Mouse (Mus musculus): ENCODE measurements around the gene Adamts14. TPM values are rescaled to one million over a fixed set of nuclear protein-coding genes. Genes with fewer than 3 reads are reported as not detected.

Gene Adamts14
- polyA plus RNA-seq, 1 experiment from 2014 or later = 1.2 TPM

- no peak overlapping the region for H3K4me2 ChIP-seq
These were observed 26.9 kb downstream of the Adamts14 start for GRCm38 (mm10) chr10:61246288-61246687.

GRCm38 (mm10) chr10:61241961-61242421 lies 31.2 kb downstream of the Adamts14 start:
- Histone ChIP-seq H3K27me3 (replicated peaks) (no peaks in the 10 kb centered on the region), H3K9me3 (no peaks in the 10 kb centered on the region), H3K36me3 (no peaks in the 10 kb centered on the region), H3K4me2 (no peak overlapping the region), H3K9ac (no peak overlapping the region), H3K27ac (no peak overlapping the region), H3K4me3 (replicated peaks) (no peak overlapping the region), H3K4me1 (0 out of 2 replicates have a peak, but pooled peaks cover 2% of the 10 kb centered on the region)
- 59% methylated on average over 4 of the region's 4 CpGs for WGBS
- no peak for ATAC-seq (ENCODE audit: insufficient read depth, low FRiP score, low read depth)

More at GRCm38 (mm10) chr10:61246288-61246687, 26.9 kb downstream of the Adamts14 start:
- no peaks in the 10 kb centered on the region for H3K27me3 ChIP-seq (replicated peaks)
- no peak overlapping the region for H3K27ac ChIP-seq
- no peak overlapping the region for H3K9ac ChIP-seq
- H3K4me3 ChIP-seq (replicated peaks) = no peak overlapping the region
- H3K36me3 ChIP-seq = no peaks in the 10 kb centered on the region
- H3K9me3 ChIP-seq = no peaks in the 10 kb centered on the region
- 0 out of 2 replicates have a peak, but pooled peaks cover 4% of the 10 kb centered on the region for H3K4me1 ChIP-seq
- ATAC-seq (ENCODE audit: insufficient read depth, low FRiP score, low read depth) = no peak
- 88% methylated on average over 6 of the region's 6 CpGs for WGBS

DNA sequence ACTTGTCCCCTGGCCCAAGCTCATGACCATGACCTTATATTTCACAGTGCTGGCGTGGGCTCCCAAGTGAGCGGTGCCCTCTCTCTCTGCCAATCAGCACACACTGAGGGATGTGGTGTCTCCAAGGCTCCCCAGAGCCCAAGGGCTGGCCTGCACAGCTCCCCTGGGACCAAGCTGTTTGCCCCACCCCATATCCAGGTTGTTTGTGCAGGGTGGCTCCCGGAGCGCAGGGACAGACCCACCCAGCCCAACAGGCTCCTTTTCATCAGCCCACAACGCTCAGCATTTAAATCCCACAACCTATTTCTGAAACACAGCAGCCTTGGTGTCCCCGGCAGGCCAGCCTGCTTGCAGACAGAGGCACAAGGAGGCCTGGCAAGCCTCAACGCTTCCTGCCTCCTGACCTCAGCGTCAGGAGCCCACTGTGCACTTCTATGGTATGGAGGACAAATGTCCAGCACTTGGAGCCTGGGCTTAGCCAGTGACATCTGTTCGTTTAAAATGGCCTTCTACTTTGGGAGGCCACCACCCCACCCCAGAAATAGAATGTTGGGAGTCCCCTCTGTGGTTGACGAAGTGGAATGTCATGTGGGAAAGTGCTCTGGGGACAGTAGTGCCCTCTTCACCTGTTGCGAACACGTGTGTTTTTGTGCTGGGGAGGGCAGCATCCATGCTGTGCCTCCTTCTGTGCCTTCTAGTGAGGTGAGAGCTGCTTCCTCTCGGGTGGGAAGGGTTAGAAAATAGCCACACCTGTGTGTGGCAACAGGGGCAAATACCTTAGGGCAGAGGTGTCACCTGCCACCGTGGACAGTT lies 32.9 kb downstream of the Adamts14 start:
- Histone ChIP-seq H3K9ac (no peak overlapping the region), H3K4me1 (0 out of 2 replicates have a peak, but pooled peaks cover 8% of the 10 kb centered on the region), H3K27me3 (replicated peaks) (no peaks in the 10 kb centered on the region), H3K27ac (peak overlapping the region; percentile 57), H3K4me3 (replicated peaks) (no peak overlapping the region), H3K36me3 (no peaks in the 10 kb centered on the region), H3K4me2 (no peak overlapping the region), H3K9me3 (no peaks in the 10 kb centered on the region)
- ATAC-seq (ENCODE audit: insufficient read depth, low FRiP score, low read depth) = 0 out of 2 replicates have a peak, but pooled peaks have one; percentile 37
- WGBS = 61% methylated on average over 14 of the region's 14 CpGs

DNA sequence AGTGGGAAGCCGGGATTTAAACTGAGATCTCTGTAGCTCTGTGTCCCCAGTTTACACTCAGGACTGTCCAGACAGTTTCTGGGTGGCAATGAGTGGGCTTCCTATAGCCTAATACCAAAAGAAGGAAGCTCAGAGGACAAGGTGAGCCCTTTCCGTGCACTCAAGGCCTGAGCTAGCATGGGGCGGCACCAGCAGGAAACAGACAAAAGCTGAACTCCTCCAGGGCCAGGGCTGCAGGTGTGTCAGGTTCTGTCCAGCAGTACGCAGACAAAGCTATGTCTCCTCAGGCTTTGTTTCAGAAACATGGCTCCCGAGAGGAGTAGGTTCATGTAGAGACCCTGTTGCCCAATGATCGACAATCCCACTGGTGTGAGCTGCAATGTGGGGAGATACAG lies 35.9 kb downstream of the Adamts14 start:
- Histone ChIP-seq H3K4me3 (replicated peaks) (no peak overlapping the region), H3K4me1 (0 out of 2 replicates have a peak, but pooled peaks cover 8% of the 10 kb centered on the region), H3K27ac (no peak overlapping the region), H3K27me3 (replicated peaks) (no peaks in the 10 kb centered on the region), H3K36me3 (no peaks in the 10 kb centered on the region), H3K9me3 (no peaks in the 10 kb centered on the region), H3K4me2 (no peak overlapping the region), H3K9ac (no peak overlapping the region)
- 78% methylated on average over 6 of the region's 6 CpGs for WGBS
- ATAC-seq (ENCODE audit: insufficient read depth, low FRiP score, low read depth) = no peak

- H3K4me2 ChIP-seq = no peak overlapping the region
- H3K27me3 ChIP-seq (replicated peaks) = no peaks in the 10 kb centered on the region
- ATAC-seq (ENCODE audit: insufficient read depth, low FRiP score, low read depth) = 0 out of 2 replicates have a peak, but pooled peaks have one; percentile 37
- no peaks in the 10 kb centered on the region for H3K9me3 ChIP-seq
- no peaks in the 10 kb centered on the region for H3K36me3 ChIP-seq
- 0 out of 2 replicates have a peak, but pooled peaks cover 8% of the 10 kb centered on the region for H3K4me1 ChIP-seq
- no peak overlapping the region for H3K27ac ChIP-seq
- no peak overlapping the region for H3K4me3 ChIP-seq (replicated peaks)
- H3K9ac ChIP-seq = no peak overlapping the region
- 44% methylated on average over 4 of the region's 4 CpGs for WGBS
These were observed 36.4 kb downstream of the Adamts14 start for GRCm38 (mm10) chr10:61236683-61237390.

DNA sequence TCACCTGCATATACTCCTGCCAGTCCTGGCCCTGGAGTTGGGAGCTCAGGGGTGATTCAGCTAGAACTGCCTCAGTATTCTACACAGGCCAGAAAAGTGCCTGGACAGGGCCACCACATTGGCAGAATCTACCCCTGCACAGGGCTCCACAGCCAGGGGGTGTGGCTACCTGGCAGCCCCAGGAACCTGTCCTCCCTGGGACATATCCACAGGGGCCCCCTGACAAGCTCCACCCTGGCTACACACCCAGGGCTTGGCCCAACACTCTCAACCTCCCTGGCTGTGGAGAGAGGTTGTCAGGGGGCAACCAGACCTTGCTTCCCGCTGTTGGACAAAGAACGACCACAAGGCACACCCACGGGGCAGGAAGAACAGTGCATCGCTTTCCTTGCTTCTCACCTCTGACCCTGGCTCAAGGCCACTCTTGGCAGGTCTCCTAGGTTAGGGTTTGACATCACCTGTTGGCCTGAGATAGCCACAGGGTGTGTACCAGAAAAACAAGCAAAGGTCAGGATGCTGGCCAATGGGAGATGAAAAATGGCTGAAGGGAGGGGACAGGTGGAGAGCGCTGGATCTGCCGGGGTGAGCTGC lies 37.5 kb downstream of the Adamts14 start:
- Histone ChIP-seq H3K4me2 (no peak overlapping the region), H3K27ac (no peak overlapping the region), H3K9ac (no peak overlapping the region), H3K9me3 (no peaks in the 10 kb centered on the region), H3K4me3 (replicated peaks) (no peak overlapping the region), H3K27me3 (replicated peaks) (no peaks in the 10 kb centered on the region), H3K4me1 (0 out of 2 replicates have a peak, but pooled peaks cover 8% of the 10 kb centered on the region), H3K36me3 (no peaks in the 10 kb centered on the region)
- 76% methylated on average over 6 of the region's 6 CpGs for WGBS
- ATAC-seq (ENCODE audit: insufficient read depth, low FRiP score, low read depth) = peak; percentile 53; the same call in 1 of the 2 replicates

DNA sequence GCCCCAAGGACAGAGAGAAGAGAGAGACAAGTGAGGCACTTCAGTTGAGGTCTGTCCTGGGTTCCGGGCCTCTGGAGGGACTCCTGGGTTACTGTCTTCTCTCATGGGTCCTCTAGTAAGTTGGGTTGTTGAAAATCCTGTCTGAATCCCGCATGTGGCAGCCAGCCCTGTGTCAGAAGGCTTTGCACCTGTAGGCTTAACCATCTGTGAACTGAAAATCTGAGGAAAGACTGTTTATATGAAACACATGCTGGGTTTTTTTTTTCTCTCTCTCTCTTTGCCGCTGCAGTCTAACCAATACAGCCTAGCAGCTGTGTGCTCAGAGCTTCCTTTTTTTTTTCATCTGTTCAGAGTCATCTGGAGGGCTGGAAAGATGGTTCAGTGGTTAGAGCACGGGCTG lies 38.9 kb downstream of the Adamts14 start:
- no peaks in the 10 kb centered on the region for H3K36me3 ChIP-seq
- H3K27ac ChIP-seq = no peak overlapping the region
- ATAC-seq (ENCODE audit: insufficient read depth, low FRiP score, low read depth) = no peak
- no peaks in the 10 kb centered on the region for H3K27me3 ChIP-seq (replicated peaks)
- no peaks in the 10 kb centered on the region for H3K9me3 ChIP-seq
- H3K4me2 ChIP-seq = no peak overlapping the region
- 0 out of 2 replicates have a peak, but pooled peaks cover 8% of the 10 kb centered on the region for H3K4me1 ChIP-seq
- no peak overlapping the region for H3K9ac ChIP-seq
- WGBS = 66% methylated on average over 4 of the region's 4 CpGs
- H3K4me3 ChIP-seq (replicated peaks) = no peak overlapping the region

DNA sequence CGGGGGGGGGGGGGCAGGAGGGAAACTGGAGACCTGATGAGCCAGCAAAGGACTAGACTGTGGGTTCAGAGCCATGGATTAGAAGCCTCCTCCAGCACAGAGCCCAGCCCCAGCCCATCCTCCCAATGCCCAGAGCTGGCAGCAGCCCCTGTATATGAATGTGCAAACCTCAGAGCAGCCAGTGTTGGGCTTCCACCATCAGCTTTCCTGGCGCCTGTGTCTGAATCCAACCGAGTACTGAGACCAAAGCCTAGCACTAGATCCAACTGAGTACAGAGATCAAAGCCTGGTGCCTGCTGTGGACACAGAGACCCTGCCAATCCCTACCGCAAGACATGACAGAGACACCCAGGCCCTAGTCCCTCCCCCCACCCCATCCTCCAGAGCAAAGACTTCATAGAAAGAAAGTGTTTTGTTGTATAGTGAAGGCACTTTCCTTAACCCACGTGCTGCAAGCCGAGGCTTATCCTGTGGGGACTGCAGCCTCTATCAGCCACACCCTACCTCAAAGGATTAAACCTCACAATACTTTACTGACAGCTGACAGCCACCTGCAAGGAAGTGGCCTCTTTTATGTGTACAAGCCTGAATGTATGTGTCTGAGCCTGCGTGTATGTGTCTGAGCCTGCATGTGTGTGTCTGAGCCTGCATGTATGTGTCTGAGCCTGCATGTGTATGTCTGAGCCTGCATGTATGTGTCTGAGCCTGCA lies 40.2 kb downstream of the Adamts14 start:
- Histone ChIP-seq H3K4me2 (no peak overlapping the region), H3K36me3 (no peaks in the 10 kb centered on the region), H3K27ac (no peak overlapping the region), H3K4me3 (replicated peaks) (no peak overlapping the region), H3K27me3 (replicated peaks) (no peaks in the 10 kb centered on the region), H3K9me3 (no peaks in the 10 kb centered on the region), H3K4me1 (0 out of 2 replicates have a peak, but pooled peaks cover 8% of the 10 kb centered on the region), H3K9ac (no peak overlapping the region)
- no peak for ATAC-seq (ENCODE audit: insufficient read depth, low FRiP score, low read depth)
- 49% methylated on average over 7 of the region's 7 CpGs for WGBS

DNA sequence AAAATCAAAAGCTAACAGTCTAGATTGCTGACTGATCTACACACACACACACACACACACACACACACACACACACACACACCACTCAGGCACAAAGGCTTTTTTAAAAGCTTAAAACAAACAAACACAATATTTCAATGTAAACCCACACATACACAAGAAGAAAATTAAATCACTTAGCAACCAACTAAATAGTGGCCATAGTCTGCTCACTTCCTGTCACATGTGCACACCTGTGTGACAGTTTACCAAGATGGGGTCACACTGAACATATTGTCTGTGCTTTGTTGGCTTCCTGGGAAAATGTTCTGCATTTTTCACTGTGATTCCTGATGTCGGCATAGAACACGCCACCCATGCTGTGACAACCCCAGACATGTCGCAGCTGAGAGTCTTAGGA lies 41.5 kb downstream of the Adamts14 start:
- no peaks in the 10 kb centered on the region for H3K36me3 ChIP-seq
- H3K4me3 ChIP-seq (replicated peaks) = no peak overlapping the region
- no peak overlapping the region for H3K9ac ChIP-seq
- no peak overlapping the region for H3K4me2 ChIP-seq
- H3K9me3 ChIP-seq = no peaks in the 10 kb centered on the region
- 79% methylated on average over 3 of the region's 3 CpGs for WGBS
- H3K27ac ChIP-seq = no peak overlapping the region
- 0 out of 2 replicates have a peak, but pooled peaks cover 4% of the 10 kb centered on the region for H3K4me1 ChIP-seq
- no peak for ATAC-seq (ENCODE audit: insufficient read depth, low FRiP score, low read depth)
- H3K27me3 ChIP-seq (replicated peaks) = no peaks in the 10 kb centered on the region

DNA sequence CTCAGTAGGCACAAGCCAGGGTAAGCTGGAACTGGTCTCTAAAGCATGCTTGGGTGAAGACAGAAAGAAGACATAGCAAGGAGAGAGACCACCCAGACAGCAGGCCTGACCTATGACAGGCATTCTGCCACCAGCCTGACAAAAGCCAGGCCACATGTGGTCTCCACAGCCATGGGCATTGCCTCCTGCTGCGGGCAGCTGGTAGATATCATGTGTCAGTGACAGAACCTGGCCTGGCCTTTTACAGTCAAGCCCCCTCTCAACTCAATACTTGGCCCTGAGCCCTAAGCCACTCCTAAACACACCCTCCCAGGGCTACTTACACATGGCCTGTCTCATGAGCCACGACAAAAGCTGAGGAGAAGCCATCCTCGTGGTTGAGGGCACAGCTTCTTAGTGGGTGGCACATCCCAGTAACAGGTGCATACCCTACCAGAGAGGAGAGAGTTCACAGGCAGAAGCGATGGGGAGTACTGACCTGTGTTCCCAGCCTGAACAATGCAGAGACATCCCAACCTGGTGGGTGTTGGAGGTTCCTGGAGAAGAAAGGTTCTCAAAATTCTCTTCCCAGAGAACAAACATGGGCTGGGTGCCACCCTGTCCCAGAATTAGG lies 46.3 kb downstream of the Adamts14 start:
- no peaks in the 10 kb centered on the region for H3K9me3 ChIP-seq
- no peaks in the 10 kb centered on the region for H3K27me3 ChIP-seq (replicated peaks)
- no peak; the same call in 1 of the 2 replicates for ATAC-seq (ENCODE audit: insufficient read depth, low FRiP score, low read depth)
- WGBS = 34% methylated on average over 4 of the region's 4 CpGs
- H3K4me3 ChIP-seq (replicated peaks) = no peak overlapping the region
- no peak overlapping the region for H3K4me2 ChIP-seq
- H3K4me1 ChIP-seq = no peaks in the 10 kb centered on the region
- H3K36me3 ChIP-seq = no peaks in the 10 kb centered on the region
- no peak overlapping the region for H3K27ac ChIP-seq
- no peak overlapping the region for H3K9ac ChIP-seq

GRCm38 (mm10) chr10:61225694-61226093 lies 47.5 kb downstream of the Adamts14 start:
- H3K4me2 ChIP-seq = no peak overlapping the region
- H3K4me1 ChIP-seq = no peaks in the 10 kb centered on the region
- H3K9me3 ChIP-seq = no peaks in the 10 kb centered on the region
- H3K9ac ChIP-seq = no peak overlapping the region
- H3K27me3 ChIP-seq (replicated peaks) = no peaks in the 10 kb centered on the region
- WGBS = 76% methylated on average over 5 of the region's 5 CpGs
- ATAC-seq (ENCODE audit: insufficient read depth, low FRiP score, low read depth) = no peak
- no peak overlapping the region for H3K27ac ChIP-seq
- H3K4me3 ChIP-seq (replicated peaks) = no peak overlapping the region
- H3K36me3 ChIP-seq = no peaks in the 10 kb centered on the region

Measured in stomach, embryonic 15.5 days (tissue).